Mouse (Mus musculus): ENCODE measurements around the gene D630045J12Rik. TPM values are rescaled to one million over a fixed set of nuclear protein-coding genes. Genes with fewer than 3 reads are reported as not detected.
A peak's percentile ranks its signal among the peaks of the same experiment; 100 is the strongest.

Gene D630045J12Rik
- polyA plus RNA-seq, 1 experiment from 2014 or later: 3.5 TPM

GRCm38 (mm10) chr6:38124882-38125281 is 128.9 kb downstream of the D630045J12Rik start:
- H3K4me1 ChIP-seq: no peaks in the 10 kb centered on the region
- ATAC-seq (ENCODE audit: insufficient read depth, low FRiP score, low read depth): no peak
- H3K9me3 ChIP-seq: no peaks in the 10 kb centered on the region
- no peak overlapping the region for H3K4me3 ChIP-seq (replicated peaks)
- H3K9ac ChIP-seq: no peak overlapping the region
- H3K27me3 ChIP-seq (replicated peaks): no peaks in the 10 kb centered on the region
- H3K36me3 ChIP-seq: 0 out of 2 replicates have a peak, but pooled peaks cover 8% of the 10 kb centered on the region
- no peak overlapping the region for H3K4me2 ChIP-seq
- H3K27ac ChIP-seq: no peak overlapping the region
- WGBS: 96% methylated on average over 5 of the region's 5 CpGs

DNA sequence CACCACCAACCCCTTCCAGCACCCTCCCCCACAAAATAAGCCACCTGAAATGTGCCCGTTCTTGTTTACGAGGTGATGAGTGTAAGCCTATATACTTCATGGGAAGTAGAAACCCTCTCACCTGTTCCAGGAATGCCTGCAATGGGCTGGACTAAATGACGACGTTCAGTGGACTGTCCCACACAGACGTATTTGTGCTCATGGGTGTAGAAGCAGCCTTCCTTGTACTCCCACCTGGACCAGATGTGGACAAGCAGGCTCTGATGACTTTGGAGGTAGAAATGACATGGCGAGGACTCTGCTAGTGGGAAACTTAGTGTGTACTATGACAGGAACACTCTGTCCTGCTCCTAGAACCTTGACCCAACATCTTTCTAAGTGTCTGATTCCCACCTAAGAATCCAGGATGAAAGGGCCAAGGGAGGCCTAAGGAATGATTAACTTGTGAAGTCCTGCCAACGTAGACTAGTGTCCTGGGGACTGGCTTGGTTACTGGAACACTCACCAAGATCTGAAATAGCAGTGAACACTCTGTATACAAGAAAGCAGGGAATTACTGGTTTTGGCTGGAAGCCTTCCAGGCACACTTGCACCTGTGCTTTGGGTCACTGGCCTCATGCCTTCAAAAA is 129.5 kb downstream of the D630045J12Rik start, which contains the start of gene Atp6v0a4:
Gene Atp6v0a4 (minus strand): TSS at position 380 of the 629 bp plus-strand sequence.
- Histone ChIP-seq H3K4me3 (replicated peaks) (no peak within 1 kb of the TSS), H3K4me1 (no peaks in the 10 kb centered on the region), H3K27me3 (replicated peaks) (no peaks in the 10 kb centered on the region), H3K27ac (no peak within 1 kb of the TSS), H3K9ac (no peak within 1 kb of the TSS), H3K9me3 (no peaks in the 10 kb centered on the region), H3K4me2 (no peak within 1 kb of the TSS), H3K36me3 (0 out of 2 replicates have a peak, but pooled peaks cover 8% of the 10 kb centered on the region)
- WGBS: 83% methylated on average over 7 of the region's 7 CpGs
- ATAC-seq (ENCODE audit: insufficient read depth, low FRiP score, low read depth): no peak

DNA sequence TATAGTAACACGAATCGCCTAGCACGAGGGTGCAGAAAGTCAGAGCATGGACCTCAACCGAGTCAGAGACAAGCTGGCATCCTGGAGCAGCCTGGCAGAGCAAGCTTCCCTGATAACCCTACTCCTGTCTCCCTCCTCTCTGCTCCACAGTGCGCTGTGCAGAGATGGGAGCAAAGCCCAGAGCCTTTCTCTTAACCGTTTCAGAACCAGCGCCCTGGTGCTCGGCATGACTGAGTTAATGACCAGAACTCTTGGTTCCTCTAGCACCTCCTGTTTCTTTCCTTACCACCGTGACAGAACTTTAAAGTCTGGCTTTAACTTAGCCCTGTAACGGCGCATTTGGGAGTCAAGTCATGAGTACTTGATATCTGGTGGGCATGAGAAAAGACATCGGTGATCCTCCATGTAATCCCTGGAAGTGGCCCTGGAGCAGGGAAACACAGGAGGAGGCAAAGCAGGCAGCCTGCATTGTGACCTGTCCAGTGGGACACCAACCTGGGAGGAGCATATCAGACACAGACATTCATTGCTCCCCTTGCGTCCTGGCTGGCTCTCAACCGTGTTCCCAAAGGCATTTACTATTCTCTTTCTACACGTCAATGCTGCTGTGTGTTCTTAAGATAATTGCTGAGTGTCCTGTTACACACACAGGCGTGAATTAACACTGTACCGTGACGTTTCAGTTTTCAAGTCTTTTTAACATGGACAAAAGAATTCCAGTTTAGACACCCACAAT is 130.2 kb downstream of the D630045J12Rik start:
- 77% methylated on average over 18 of the region's 18 CpGs for WGBS
- no peak overlapping the region for H3K4me3 ChIP-seq (replicated peaks)

GRCm38 (mm10) chr6:38122791-38123190 is 131.0 kb downstream of the D630045J12Rik start:
- H3K9me3 ChIP-seq: no peaks in the 10 kb centered on the region
- H3K27me3 ChIP-seq (replicated peaks): no peaks in the 10 kb centered on the region
- H3K4me2 ChIP-seq: no peak overlapping the region
- no peaks in the 10 kb centered on the region for H3K4me1 ChIP-seq
- H3K4me3 ChIP-seq (replicated peaks): no peak overlapping the region
- no peak for ATAC-seq (ENCODE audit: insufficient read depth, low FRiP score, low read depth)
- H3K36me3 ChIP-seq: 0 out of 2 replicates have a peak, but pooled peaks cover 4% of the 10 kb centered on the region
- no peak overlapping the region for H3K9ac ChIP-seq
- 63% methylated on average over 6 of the region's 6 CpGs for WGBS
- H3K27ac ChIP-seq: no peak overlapping the region

More for the DNA sequence above, 130.2 kb downstream of the D630045J12Rik start:
- Histone ChIP-seq H3K36me3 (0 out of 2 replicates have a peak, but pooled peaks cover 8% of the 10 kb centered on the region), H3K27me3 (replicated peaks) (no peaks in the 10 kb centered on the region), H3K4me1 (no peaks in the 10 kb centered on the region), H3K9ac (no peak overlapping the region), H3K9me3 (no peaks in the 10 kb centered on the region), H3K4me2 (no peak overlapping the region), H3K27ac (no peak overlapping the region)
- no peak for ATAC-seq (ENCODE audit: insufficient read depth, low FRiP score, low read depth)

GRCm38 (mm10) chr6:38121843-38122242 is 132.0 kb downstream of the D630045J12Rik start:
- Histone ChIP-seq H3K4me1 (no peaks in the 10 kb centered on the region), H3K4me2 (no peak overlapping the region), H3K9ac (no peak overlapping the region), H3K9me3 (no peaks in the 10 kb centered on the region), H3K27ac (no peak overlapping the region), H3K27me3 (replicated peaks) (no peaks in the 10 kb centered on the region), H3K4me3 (replicated peaks) (no peak overlapping the region), H3K36me3 (0 out of 2 replicates have a peak, but pooled peaks cover 2% of the 10 kb centered on the region)
- ATAC-seq (ENCODE audit: insufficient read depth, low FRiP score, low read depth): no peak
- 72% methylated on average over 5 of the region's 5 CpGs for WGBS

DNA sequence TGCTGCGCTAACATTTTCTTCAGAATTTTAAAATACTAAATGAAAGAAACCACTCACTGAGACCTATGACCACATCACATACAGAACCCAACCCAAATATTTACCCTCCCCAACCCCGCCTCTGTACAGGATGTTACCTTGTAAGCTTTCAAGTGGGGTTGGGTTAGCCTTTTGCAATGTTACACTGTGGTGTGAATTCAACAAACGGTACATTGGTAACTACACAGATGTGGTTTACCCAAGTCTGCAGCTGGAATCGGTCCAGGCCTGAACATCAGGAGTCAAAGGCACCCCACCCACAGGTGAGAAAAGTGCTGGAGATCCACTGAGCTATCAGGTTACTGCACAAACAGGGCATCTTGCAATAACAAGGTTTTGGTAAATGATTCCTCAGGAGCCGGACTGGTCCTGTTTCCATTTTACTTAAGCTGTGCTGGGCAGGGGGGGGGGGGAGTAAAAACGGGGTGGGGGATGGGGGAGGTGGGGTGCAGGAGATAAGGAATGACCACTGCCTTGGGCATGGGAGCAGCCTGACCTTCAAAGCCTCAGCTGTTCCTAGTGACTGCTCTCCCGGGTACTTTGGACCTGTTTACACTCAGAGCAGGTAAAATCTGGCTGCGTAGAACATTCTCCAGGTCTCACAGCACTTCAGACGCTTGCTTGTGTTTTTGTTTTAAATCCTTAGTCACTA is 133.0 kb downstream of the D630045J12Rik start:
- Histone ChIP-seq H3K9me3 (no peaks in the 10 kb centered on the region), H3K27ac (no peak overlapping the region), H3K4me1 (no peaks in the 10 kb centered on the region), H3K9ac (no peak overlapping the region), H3K4me3 (replicated peaks) (no peak overlapping the region), H3K27me3 (replicated peaks) (no peaks in the 10 kb centered on the region), H3K36me3 (no peaks in the 10 kb centered on the region), H3K4me2 (no peak overlapping the region)
- 41% methylated on average over 9 of the region's 9 CpGs for WGBS
- ATAC-seq (ENCODE audit: insufficient read depth, low FRiP score, low read depth): peak; percentile 75; the same call in 1 of the 2 replicates

DNA sequence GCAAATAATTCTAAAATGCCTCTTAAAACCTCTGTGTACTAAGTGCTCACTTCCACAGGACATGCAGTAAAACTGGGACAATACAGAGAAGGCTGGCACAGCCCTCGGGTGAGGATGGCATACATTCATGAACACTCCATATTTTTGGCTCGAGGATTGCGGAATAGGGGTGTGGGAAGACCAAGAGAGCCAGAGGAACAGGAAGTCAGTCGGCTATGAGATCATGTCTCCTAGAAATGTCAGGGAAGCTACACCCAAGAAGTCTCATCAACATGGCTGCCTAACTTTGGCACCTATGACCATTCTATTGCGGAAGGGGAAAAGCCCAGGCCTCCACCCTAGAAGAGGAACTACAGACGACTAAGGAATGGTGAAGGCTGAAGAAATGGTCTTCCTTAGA is 135.5 kb downstream of the D630045J12Rik start:
- no peak overlapping the region for H3K9ac ChIP-seq
- H3K4me1 ChIP-seq: no peaks in the 10 kb centered on the region
- no peak overlapping the region for H3K4me2 ChIP-seq
- H3K27ac ChIP-seq: no peak overlapping the region
- WGBS: 89% methylated on average over 6 of the region's 6 CpGs
- H3K27me3 ChIP-seq (replicated peaks): no peaks in the 10 kb centered on the region
- no peak overlapping the region for H3K4me3 ChIP-seq (replicated peaks)
- no peaks in the 10 kb centered on the region for H3K9me3 ChIP-seq
- no peak for ATAC-seq (ENCODE audit: insufficient read depth, low FRiP score, low read depth)
- H3K36me3 ChIP-seq: no peaks in the 10 kb centered on the region

- no peak overlapping the region for H3K27ac ChIP-seq
- no peaks in the 10 kb centered on the region for H3K4me1 ChIP-seq
- H3K36me3 ChIP-seq: no peaks in the 10 kb centered on the region
- WGBS: 36% methylated on average over 4 of the region's 4 CpGs
- H3K4me2 ChIP-seq: no peak overlapping the region
- no peaks in the 10 kb centered on the region for H3K9me3 ChIP-seq
- H3K9ac ChIP-seq: no peak overlapping the region
- H3K4me3 ChIP-seq (replicated peaks): no peak overlapping the region
- no peaks in the 10 kb centered on the region for H3K27me3 ChIP-seq (replicated peaks)
- ATAC-seq (ENCODE audit: insufficient read depth, low FRiP score, low read depth): no peak
These were observed 137.6 kb downstream of the D630045J12Rik start for GRCm38 (mm10) chr6:38116107-38116770.

DNA sequence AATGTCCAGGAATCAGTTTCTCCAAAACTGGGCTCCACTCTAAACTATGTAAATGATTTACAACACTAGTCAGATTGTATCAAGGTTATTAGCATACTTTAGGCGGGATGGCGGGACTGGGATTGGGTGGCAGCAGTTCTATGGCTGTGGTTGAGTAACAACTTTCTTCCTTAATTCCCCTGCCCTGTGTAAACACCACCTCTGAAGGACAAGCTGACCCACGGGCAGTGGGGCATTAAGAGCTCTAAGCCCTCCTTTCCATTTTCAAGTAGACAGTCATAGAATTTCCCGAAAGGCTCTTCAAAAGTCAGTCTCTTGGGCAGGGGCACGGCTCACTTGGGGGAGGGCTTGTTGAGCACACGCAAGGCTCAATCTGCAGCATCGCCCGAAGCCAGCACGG is 142.9 kb downstream of the D630045J12Rik start:
- no peaks in the 10 kb centered on the region for H3K9me3 ChIP-seq
- H3K4me2 ChIP-seq: no peak overlapping the region
- no peaks in the 10 kb centered on the region for H3K36me3 ChIP-seq
- no peak overlapping the region for H3K27ac ChIP-seq
- 69% methylated on average over 9 of the region's 9 CpGs for WGBS
- H3K9ac ChIP-seq: no peak overlapping the region
- H3K4me1 ChIP-seq: no peaks in the 10 kb centered on the region
- no peaks in the 10 kb centered on the region for H3K27me3 ChIP-seq (replicated peaks)
- ATAC-seq (ENCODE audit: insufficient read depth, low FRiP score, low read depth): no peak
- no peak overlapping the region for H3K4me3 ChIP-seq (replicated peaks)

DNA sequence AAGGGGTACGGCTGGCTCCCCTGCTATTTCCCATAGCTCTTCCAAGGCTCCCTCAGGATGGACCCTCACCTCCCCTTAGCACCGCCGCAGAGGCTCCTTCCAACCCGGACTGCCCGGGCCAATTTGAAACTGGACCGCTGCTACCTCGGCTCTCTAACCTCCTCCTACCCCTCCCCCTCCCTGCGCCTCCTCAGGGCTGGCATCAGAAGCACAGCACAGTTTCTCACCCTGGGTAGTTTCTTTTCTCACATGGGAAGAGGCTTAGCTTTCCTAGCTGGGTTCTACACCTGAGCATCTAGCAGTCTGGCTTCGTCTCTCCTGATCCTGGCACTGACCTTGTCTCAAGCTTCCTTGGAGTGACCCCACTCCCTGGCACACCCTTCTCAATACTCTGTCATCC is 143.9 kb downstream of the D630045J12Rik start:
- WGBS: 23% methylated on average over 9 of the region's 9 CpGs
- H3K9me3 ChIP-seq: no peaks in the 10 kb centered on the region
- H3K4me2 ChIP-seq: no peak overlapping the region
- ATAC-seq (ENCODE audit: insufficient read depth, low FRiP score, low read depth): 0 out of 2 replicates have a peak, but pooled peaks have one; percentile 27
- no peaks in the 10 kb centered on the region for H3K36me3 ChIP-seq
- H3K27me3 ChIP-seq (replicated peaks): no peaks in the 10 kb centered on the region
- no peak overlapping the region for H3K9ac ChIP-seq
- no peaks in the 10 kb centered on the region for H3K4me1 ChIP-seq
- no peak overlapping the region for H3K27ac ChIP-seq
- H3K4me3 ChIP-seq (replicated peaks): no peak overlapping the region

- Histone ChIP-seq H3K4me3 (replicated peaks) (no peak within 1 kb of the TSS), H3K9me3 (no peaks in the 10 kb centered on the region), H3K27ac (no peak within 1 kb of the TSS), H3K36me3 (no peaks in the 10 kb centered on the region), H3K9ac (no peak within 1 kb of the TSS), H3K4me1 (no peaks in the 10 kb centered on the region), H3K27me3 (replicated peaks) (no peaks in the 10 kb centered on the region), H3K4me2 (no peak within 1 kb of the TSS)
- no peak; the same call in 1 of the 2 replicates for ATAC-seq (ENCODE audit: insufficient read depth, low FRiP score, low read depth)
- 32% methylated on average over 9 of the region's 9 CpGs for WGBS
These were observed 144.5 kb downstream of the D630045J12Rik start, which contains the start of gene Tmem213 for GRCm38 (mm10) chr6:38109160-38109795. TSS of gene Tmem213 (plus strand) at chr6:38109255.
